Mouse (Mus musculus) left cerebral cortex, adult 8-10 months (tissue): ENCODE measurements around the gene Tbc1d20. TPM values are rescaled to one million over a fixed set of nuclear protein-coding genes. Genes with fewer than 3 reads are reported as not detected.

Source experiments
- DNase-seq, 2 experiments: peaks; one replicate each; pipeline ENCODE4 v3.0.0; 2022; ENCODE audit warnings: low spot score in 2 of 2
- total RNA-seq, 4 experiments: library from RNA; stranded (reverse); gene quantifications; 2 replicates each; pipeline ENCODE4 v1.2.4; 2022

Gene Tbc1d20
- total RNA-seq, 4 experiments from 2014 or later, result 52.5 to 56.3 (median 55.9) TPM

DNA sequence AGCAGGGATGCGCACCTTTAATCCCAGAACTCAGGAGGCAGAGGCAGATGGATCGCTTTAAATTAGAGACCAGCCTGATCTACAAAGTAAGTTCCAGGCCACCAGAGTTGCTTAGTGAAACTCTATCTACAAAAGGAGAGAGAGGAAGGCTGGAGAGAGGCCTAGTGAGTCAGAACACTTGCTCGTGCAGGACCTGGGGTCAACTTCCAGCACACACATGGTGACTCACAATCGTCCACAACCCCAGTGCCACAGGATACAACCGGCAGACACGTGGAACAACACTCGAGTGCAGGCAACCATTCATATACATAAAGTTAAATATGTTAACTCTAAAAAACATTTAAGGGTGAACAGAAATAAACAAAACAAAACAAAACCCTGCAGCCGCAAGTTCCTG lies 33.0 kb downstream of the Tbc1d20 start:
- DNase-seq, result no peak

DNA sequence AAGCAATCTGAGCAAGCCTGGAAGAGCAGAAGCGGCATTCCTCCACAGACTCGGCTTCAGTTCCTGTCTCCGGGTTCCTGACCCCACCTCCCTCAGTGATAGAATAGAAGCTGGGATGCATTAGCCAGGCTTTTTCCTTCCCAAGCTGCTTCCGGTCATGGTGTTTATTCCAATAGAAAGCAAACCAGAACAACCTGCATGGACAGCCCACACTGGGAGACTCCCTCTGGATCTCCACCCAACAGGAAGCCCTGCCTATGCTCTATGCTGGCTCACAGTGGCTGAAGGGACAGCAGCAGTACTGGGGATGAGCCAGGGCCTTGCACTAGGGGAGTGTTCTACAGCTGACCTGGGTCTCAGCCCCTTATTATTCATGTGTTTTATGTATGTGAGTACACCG lies 34.4 kb downstream of the Tbc1d20 start:
- DNase-seq, result no peak

DNA sequence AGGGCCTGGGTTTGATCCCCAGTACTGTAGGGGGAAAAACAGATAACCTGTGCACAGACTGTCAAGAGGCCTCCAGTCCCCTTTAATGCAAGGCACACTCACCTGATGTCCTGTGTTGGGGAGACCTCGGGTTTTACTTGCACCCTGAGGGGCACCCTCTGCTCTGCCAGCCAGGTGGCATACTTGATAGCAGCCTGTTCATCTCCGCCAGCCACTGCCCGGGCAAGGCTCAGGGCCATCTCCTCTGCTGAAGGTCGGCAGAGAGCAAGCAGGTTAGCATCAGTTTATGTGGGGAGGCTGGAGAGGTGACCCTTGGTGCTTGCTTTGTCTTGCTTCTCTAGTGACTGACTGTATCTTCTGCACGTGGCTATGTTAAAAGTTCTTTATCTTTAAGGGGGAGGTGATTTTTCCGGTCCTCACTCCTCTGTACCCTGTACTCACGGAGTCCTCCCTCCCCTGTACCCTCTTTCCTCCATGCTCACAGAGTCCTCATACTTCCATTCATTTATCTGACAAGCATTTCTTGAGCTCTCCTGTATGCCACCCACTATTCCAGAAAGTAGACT lies 37.3 kb downstream of the Tbc1d20 start:
- no peak for DNase-seq

DNA sequence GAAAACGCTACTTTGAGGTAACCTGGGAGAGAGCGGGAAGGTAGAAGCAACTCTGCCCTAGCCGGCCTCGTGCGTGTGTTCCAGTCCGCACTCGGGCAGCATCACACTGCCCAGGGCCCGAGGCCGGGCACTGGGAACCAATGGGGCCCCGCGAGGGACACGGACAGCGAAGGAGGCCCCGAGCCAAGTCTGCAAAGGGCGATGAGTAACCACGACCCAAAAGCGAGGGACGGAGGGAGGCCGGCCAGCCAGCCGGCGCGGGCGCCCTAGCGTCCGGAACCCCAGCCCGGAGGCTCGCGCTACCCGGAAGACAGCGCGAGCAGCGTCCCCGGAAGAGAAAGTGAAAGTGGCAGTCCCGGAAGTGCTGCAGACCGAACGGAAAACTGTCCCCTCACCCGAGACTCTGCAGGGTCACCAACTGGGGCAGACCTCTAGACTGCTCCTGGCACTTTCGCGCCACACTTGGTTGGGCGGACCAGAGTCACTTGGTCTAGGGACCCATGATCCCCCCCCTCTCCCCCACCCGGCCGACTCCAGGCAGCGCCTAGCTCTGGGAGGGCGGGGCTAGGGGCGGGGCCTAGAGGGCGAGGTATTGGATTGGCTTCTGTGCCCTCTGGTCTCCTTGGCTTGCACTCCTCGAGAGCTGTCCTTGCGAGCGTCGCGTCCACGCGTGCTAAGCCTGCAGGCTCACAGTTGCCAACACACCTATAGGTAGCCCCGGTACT lies 38.6 kb downstream of the Tbc1d20 start, which contains the start of gene Rbck1:
TSS of gene Rbck1 (minus strand) at position 553 of the 725 bp plus-strand sequence.
- peak; percentile 79 to 91 for DNase-seq

DNA sequence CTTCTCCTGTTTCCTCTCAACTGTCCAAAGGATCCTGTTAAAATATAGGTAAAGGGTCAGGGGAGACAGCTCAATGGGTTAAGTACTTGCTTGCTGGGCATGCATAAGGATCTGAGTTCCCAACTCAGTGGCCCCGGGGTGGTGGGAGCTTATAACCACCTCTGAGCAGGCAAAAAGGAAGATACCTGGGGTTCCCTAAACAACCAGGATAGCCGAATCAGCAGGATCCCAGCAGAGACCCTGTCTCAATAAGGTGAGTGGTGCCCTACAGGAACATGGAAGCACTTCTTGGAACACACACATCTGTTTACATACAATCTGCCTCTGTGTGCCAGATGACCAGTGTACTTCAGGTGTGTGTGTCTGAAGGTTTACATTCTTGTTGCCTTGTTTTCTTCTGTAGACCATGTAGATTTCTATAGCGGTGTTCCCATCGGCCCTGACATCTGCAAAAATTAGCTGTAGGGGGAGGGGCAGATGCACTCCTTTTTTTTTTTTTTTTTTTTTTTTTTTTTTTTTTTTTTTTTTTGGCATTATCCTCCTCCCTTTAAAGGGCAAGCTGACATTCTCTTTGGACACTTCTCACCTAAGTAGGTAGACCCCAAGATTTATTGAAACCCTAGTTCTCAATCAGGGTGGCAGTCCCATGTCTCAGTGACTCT lies 39.8 kb downstream of the Tbc1d20 start:
- DNase-seq, result no peak

DNA sequence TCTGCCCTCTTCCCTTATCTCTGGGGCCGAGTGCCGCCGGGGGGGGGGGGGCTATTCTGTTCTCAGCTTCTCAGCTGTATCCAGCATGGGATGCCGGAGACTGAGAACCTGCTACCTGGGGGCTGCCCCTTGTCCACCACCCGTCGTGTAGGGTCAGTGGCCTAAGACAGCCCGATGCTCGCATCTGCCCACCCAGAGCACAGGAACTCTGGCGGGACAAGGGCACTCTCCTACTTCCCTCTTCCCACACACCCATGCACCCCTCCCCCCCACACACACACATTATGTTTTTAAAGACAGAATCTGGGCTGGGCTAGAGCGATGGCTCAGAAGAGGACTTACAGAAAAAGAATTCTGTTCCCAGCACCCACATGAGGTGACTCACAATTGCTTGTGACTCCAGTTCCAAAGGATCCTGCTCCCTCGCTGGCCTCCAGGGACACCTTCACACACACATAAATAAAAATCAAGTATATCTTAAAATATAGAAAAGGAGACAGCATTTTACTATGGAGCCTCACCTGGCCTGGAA lies 41.7 kb downstream of the Tbc1d20 start:
- DNase-seq, result no peak

DNA sequence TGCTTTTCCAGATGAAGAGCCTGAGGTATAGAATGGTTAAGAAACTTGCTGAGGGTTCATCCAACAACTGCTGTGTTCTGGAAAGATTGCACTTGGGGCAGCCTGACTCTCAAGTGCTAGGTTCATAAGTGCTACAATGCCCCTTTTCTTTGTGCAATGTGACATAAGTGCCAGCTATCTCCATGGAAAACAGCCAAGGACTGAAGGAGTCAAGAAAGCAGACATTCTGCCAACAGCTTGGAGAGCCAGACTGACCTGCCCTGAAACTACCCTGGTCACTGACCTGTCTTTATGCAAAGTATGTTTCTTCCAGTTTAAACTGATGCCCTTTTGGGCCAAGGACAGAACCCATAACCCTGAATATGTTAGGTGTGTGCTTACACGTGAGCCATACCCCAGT lies 43.2 kb downstream of the Tbc1d20 start:
- DNase-seq, result no peak

DNA sequence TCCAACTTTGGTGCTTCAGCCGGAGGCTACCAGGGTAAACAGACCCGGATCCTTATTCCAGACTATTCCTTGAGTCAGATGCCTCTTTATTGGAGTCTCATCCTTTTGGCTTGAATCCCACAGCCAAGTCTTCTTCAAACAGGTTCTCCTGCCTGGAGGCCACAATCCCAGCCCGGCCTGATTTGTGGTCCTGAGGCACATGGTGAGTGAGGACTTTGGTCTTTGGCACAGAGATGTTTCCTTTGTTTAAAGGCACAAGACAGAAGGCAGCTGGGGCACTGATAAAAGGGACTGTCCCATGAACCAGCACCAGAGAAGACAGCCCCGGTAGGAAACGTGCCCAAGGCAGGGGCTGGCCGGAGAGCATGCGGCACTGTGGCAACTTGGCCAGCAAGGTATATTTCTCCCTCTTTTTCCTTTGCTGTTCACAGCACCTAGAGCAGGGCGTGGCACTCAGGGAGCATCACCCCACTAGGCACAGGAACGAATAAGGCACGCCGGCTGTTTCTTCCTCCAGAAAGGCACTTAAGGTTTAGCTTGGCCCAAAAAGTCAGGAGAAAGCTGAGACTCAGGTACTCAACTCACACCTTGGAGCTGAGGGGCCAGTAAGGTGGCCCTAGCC lies 44.1 kb downstream of the Tbc1d20 start:
- no peak for DNase-seq

DNA sequence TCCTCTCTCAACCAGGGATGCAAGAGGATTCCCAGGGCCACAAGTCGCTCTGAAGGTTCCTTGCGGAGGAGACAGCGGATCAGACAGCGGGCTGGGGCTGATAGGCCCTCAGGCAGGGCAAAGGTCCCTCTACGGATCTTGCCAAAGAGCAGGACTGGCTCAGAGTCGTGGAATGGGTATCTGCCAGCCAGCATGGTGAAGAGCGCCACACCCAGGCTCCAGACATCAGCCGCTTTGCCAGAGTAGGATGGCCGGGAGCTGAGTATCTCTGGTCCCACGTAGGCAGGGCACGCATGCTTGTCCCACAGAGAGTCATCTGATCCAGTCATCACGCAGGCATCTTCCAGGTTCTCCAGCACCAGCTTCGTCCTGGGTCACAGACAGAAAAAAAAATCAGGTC lies 44.7 kb downstream of the Tbc1d20 start:
- no peak for DNase-seq

DNA sequence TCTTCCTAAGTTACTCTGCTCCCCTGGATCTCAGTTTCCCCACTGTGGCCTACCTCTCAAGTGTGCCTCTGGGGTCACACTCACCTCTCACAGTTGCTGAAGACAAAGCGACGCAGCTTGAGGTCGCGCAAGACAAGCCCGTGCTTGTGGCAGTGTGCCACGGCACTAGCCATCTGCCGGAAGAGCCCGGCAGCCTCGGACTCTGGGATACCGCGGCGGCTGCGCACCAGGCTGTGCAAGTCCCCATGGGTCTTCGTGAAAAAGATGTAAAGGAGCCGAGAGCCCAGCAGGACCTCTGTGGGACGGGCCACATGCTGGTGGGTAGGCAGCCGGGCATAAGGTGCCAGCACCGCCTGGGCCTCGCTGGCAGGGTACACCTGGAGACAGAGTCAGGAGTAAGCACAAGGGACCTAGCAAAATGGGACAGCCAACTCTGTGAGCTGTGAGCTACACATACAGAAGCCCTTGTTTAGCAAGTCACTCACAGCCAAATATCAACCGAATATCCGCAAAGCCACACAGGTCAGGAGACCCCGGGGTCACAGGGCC lies 46.1 kb downstream of the Tbc1d20 start:
- DNase-seq, result no peak

DNA sequence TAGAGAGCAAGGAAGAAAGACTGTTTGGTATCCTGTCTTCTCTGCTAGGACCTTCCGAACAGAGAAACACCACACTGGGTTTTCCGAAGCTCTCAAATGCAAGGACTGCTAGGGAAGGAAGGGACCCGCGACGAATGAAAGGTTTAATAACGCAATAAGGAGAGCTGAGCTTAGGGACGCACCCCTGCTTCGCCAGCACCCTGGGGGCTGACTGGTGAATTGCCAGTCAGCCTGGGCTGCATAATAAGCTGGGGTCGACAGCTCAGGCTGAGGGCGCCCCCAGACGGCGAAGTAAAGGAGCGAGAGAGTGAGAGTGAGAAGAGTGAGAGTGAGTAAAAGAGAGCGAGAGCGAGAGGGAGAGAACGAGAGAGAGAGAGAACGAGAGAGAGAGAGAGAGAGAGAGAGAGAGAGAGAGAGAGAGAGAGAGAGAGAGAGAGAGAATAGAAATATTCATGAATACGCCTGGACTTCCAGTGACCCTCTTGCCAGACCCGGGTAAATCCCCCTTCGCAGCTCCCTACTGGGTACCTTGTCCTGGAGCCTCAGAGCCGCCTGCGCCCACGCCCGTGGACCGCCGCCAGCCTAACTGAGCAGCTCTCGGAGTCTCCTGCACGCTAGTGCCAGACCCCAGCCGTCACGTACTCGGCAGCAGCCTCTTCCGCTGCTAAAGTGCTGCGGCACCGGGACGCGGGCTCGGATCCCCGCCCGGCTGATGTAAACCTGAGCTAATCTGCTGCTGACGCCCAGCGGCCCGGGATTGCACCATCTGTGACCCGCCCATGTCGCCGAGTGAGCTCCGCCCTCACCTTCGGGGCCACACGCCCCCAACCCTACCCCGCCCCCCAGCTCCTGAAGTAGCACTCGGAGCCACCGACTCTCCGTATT lies 49.9 kb downstream of the Tbc1d20 start, which contains the start of gene Trib3:
TSS of gene Trib3 (minus strand) at position 704 of the 885 bp plus-strand sequence.
- peak; percentile 50 to 66 for DNase-seq

DNA sequence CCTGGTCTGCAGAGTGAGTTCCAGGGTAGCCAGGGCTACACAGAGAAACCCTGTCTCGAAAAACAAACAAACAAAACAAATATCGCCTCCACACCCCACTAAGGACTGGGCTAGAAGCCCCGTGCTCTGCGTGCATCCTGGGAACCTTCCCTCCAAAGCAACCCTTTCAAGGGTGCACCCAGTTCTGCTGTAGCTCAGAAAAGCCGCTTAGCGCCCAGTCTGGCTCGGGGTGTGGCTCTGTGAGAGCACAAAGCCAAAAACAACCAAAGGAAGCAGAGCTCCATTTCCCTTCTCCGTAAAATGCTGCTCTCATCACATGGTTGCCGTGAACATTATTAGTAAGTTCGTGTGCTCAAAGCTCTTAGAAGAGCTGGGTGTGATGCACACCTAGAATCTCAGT lies 50.7 kb downstream of the Tbc1d20 start:
- no peak for DNase-seq

DNA sequence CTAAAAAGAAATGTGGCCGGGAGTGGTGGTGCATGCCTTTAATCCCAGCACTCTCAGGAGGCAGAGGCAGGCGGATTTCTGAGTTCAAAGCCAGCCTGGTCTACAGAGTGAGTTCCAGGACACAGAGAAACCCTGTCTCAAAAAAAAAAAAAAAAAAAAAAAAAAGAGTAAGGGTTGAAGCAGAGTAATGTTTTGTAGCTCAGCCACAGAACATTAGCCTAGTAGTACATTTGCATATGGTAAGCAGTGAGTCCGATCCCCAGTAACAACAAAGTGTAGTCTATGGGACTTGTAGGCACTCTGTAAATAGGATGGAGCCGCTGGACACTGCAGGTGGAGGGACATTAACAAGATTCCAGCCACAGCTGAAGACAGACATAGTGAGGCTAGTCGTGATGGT lies 51.3 kb downstream of the Tbc1d20 start:
- DNase-seq, result no peak

DNA sequence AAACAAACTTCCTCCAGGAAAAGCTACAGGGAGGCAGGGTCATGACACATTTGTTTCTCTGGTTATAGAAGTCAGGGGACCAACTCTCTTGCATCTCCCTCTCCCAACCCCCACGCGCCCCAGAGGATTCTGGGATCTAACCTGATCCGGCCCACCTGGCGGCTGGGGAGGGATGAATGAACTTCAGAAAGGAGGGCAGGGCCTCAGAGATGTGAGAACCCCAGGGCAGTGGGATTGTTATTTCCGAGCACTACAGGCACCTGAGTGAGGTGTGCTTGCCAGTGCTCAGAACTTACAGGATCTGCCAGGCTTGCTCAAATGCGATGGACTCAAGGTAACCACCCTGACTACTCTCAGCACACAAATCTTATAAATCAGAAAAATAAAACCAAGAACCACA lies 51.8 kb downstream of the Tbc1d20 start:
- no peak for DNase-seq

DNA sequence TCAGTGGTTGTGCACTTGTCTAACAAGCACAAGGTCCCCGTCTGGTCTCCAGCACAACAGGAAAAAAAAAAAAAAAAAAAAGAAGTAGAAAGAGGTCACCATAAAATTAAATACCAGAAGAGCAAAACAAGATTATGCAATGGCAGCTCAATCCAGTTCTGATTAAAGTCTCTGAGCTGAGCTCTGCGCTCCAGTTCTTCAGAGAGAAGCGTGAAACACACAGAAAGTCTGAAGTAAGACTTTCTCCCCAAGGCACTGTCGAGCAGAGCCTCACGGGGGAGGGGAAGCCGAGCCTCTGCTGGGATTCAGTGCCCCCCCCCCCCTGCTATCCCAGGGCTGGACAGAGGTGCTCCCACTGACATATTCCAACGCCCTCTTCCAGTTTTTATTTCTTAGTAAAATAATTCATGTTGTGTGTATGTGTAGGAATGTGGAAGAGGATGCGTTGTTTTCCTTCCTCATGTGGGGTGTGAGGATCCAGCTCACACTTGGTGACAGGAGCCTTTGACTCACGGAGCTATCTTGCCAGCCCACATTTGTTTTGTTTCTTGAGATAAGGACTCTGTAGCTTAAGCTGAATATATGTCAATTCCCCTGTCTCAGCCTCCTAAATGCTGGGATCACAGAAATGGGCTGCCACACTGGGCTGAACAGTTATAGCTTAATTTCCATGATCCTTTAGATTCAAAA lies 53.3 kb downstream of the Tbc1d20 start:
- no peak for DNase-seq

DNA sequence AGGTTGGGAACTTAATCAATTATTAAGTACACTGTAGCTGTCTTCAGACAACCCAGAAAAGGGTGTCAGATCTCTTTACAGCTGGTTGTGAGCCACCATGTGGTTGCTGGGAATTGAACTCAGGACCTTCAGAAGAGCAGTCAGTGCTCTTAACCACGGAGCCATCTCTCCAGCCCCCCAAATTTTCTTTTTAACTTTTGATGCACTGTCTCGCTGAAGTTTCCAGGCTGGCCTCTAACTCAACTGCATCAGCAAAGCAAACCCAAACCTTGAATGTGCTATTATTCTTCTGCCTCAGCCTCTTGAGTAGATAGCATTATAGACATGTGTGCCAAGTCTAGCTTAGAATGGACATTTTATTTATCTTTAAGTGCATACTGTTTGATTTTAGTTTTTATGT lies 54.1 kb downstream of the Tbc1d20 start:
- no peak for DNase-seq

DNA sequence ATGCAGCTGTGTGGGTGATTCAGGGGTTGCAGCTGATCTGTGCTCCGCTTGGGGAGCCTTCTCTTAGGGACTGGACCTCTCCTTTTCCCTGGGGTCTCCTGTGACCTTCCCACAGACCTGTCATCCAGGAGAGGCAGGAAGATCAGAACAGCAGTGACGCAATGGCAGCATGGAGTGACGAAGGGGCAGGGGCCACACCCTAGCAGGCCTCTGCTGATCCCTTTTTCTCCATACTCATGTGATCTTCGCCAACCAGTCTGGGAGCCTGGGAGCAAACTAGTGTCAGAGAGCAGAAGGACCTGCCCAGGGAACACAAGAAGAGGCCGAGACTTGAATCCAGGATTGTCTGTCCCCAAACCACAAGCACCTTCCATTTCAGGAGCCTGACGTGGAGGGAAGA lies 55.6 kb downstream of the Tbc1d20 start:
- no peak for DNase-seq

DNA sequence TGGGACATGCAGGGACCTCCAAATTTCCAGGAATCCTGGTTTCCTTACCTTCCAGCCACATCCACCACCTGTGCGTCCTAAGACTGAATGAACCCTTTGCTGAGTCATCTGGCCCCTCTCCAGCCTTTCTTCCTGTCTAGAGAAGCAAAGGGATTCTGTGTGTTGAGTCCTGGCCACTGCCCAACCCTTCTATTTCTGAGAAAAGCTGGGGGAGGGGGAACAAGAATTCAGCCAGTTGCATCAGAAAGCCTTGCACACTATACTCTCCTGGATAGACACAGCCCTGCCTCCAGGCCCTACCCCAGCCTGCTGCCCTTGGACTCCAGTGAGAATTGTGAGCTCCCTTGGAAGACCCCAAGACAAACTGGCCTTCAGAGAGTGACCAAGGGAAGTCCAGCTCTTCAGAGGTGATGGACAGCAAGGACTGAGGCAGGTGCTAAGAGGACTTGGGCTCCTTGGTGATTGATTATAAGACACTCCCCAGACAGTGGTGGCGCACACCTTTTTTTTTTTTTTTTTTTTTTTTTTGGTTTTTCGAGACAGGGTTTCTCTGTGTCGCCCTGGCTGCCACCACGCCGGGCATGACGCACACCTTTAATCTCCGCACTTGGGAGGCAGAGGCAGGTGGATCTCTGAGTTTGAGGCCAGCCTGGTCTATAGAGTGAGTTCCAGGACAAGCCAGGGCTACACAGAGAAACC lies 56.4 kb downstream of the Tbc1d20 start:
- peak in 1 of 2 experiments; percentile 57 for DNase-seq

DNA sequence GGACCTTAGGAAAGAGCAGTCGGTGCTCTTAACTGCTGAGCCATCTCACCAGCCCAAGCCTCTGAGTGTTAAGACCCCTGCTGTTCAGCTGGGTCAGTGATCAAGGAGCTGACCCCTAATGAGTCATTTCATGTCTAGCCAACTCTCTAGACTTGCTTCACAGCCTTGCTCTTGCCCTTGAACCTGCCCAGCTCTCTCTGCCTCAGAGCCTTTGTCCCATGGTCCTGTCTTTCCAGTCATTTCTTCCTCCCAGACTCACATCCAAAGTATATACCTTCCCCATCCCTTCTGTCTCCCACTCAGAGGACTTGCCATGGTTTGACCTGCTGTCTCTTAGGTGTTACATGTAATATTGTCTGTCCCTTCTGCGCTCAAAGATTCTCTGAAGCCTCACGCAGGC lies 63.6 kb downstream of the Tbc1d20 start:
- no peak for DNase-seq
